Mouse (Mus musculus): ENCODE measurements around the gene Tshr. TPM values are rescaled to one million over a fixed set of nuclear protein-coding genes. Genes with fewer than 3 reads are reported as not detected.
A peak's percentile ranks its signal among the peaks of the same experiment; 100 is the strongest.
"Not testable (repeated sequence)": the region's sequence is repeated elsewhere in the genome, so short reads cannot be mapped to it uniquely, and the experiment has no call there.

The Tshr gene
- polyA plus RNA-seq, 1 experiment = not detected

DNA sequence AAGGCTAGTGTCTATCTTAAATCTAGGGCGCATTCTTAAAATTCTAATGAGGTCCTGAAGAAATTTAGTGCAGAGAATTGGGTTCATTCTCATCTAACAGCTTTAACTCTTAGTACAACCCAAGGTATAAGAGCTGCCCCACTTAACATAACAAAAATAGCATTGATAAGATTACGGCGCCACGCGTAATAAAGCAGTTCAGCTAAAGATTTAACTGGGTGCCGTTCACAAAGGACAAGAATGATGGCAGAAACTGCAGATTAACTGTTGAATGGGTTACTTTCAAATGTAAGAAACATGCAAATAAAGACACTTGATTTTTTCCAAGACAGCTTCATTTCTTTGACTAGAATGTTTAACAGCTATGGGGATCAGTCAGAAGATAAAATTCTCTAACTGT, 199.0 kb downstream of the Tshr start:
- Histone ChIP-seq H3K4me3 (replicated peaks) (no peak overlapping the region), H3K4me1 (peaks cover 72% of the 10 kb centered on the region), H3K36me3 (replicated peaks; ENCODE audit: low read length) (peaks cover 79% of the 10 kb centered on the region), H3K27me3 (replicated peaks) (no peaks in the 10 kb centered on the region), H3K9me3 (no peaks in the 10 kb centered on the region)
- TF ChIP-seq FLI1 (IDR thresholded peaks at IDR 0.05; ENCODE audit: low read length) (no peak), GATA1 (IDR thresholded peaks at IDR 0.05; ENCODE audit: borderline replicate concordance, low read length) (no peak)

DNA sequence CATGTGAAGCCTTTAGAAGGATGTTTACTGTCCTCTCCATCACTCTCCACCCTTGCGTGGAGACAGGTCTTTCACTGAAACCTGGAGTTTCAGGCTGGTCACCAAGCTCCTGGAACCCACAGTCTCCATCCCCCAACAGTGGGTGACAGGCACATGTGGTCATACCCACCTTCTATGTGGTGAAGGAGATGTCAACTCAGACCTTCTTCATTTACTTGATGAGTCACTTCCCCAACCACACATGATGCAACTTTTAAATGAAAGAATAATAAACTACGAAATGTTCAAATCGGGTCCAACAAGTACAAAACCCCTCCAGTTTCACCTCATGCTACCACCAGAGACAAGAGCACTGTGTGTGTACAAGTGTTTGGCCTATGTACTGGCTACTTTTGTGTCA, 200.8 kb downstream of the Tshr start:
- TF ChIP-seq GATA1 (IDR thresholded peaks at IDR 0.05; ENCODE audit: borderline replicate concordance, low read length) (no peak), FLI1 (IDR thresholded peaks at IDR 0.05; ENCODE audit: low read length) (no peak)
- Histone ChIP-seq H3K4me3 (replicated peaks) (peak overlapping the region; percentile 42), H3K4me1 (peaks cover 65% of the 10 kb centered on the region), H3K27me3 (replicated peaks) (no peaks in the 10 kb centered on the region), H3K36me3 (replicated peaks; ENCODE audit: low read length) (peaks cover 63% of the 10 kb centered on the region), H3K9me3 (no peaks in the 10 kb centered on the region)

DNA sequence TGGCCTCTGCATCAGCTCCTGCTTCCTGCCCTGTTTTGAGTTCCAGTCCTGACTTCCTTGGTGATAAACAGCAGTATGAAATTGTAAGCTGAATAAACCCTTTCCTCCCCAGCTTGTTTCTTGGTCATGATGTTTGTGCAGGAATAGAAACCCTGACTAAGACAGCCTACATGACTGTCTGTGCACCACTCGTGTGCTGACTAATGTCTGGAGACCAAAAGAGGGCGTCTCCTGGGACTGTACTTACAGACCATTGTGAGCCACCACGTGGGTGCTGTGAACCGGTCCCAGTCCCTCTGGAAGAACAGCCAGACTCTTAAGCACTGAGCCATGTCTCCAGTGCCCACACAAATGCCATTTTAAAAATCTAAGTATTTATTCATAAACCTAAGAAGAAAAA, 201.5 kb downstream of the Tshr start:
- Histone ChIP-seq H3K4me1 (peaks cover 62% of the 10 kb centered on the region), H3K36me3 (replicated peaks; ENCODE audit: low read length) (peaks cover 58% of the 10 kb centered on the region)
- not testable (repeated sequence) for H3K27me3 ChIP-seq (replicated peaks)

DNA sequence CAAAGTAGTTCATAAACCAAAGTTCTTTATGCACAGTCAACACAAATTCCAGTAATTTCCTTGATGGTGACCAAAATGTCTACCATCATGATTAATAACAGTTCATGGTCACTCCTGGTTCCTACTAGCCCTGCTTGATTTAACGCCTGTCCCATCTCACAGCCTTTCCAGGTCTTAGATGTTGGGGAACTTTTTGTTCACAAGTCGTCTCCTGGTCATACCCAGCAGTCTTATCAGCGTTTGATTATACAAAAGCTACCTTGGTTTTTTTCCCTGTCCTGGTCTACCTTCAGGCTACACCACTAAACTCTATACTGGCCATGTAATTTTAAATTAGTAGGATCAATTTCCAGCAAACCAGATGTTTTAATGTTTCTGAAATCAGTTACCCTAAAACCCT, 202.7 kb downstream of the Tshr start:
- H3K9me3 ChIP-seq = no peaks in the 10 kb centered on the region
- H3K4me1 ChIP-seq = peaks cover 61% of the 10 kb centered on the region
- TF ChIP-seq GATA1 (IDR thresholded peaks at IDR 0.05; ENCODE audit: borderline replicate concordance, low read length) (no peak), FLI1 (IDR thresholded peaks at IDR 0.05; ENCODE audit: low read length) (no peak)

More for the DNA sequence above, 201.5 kb downstream of the Tshr start:
- H3K4me3 ChIP-seq (replicated peaks) = peak overlapping the region; percentile 65
- not testable (repeated sequence) for H3K9me3 ChIP-seq

DNA sequence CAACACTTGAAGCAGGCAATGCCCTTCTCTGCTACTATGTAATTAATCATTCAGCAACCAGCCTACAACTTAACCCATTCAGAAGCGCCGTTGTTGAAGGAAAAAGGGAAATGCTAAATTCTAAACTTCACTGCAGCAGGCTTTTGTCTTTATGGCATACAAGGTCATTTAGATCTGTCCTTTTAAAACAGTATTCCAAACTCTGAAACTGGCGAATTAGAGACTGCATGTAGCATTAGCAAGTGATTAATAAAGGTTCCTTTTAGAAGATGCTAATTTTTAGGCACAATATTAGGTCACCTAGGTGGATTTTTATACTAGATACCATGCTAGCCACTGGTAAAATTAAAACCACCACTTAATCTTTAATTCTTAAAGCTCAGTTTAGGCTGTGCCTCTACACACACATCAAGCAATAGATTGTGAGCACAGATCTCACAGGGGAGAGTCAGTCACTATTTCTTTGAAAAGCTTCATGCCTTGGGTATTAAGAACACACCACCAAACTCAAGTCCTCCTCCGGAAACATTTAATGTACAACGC, 203.2 kb downstream of the Tshr start:
- no peaks in the 10 kb centered on the region for H3K27me3 ChIP-seq (replicated peaks)
- H3K4me1 ChIP-seq = peaks cover 58% of the 10 kb centered on the region
- H3K9me3 ChIP-seq = no peaks in the 10 kb centered on the region
- peak overlapping the region; percentile 97 for H3K4me3 ChIP-seq (replicated peaks)
- H3K36me3 ChIP-seq (replicated peaks; ENCODE audit: low read length) = peaks cover 41% of the 10 kb centered on the region
- TF ChIP-seq GATA1 (IDR thresholded peaks at IDR 0.05; ENCODE audit: borderline replicate concordance, low read length) = no peak
- TF ChIP-seq FLI1 (IDR thresholded peaks at IDR 0.05; ENCODE audit: low read length) = no peak

More for the DNA sequence above, 202.7 kb downstream of the Tshr start:
- H3K27me3 ChIP-seq (replicated peaks) = no peaks in the 10 kb centered on the region
- peaks cover 46% of the 10 kb centered on the region for H3K36me3 ChIP-seq (replicated peaks; ENCODE audit: low read length)
- peak overlapping the region; percentile 97 for H3K4me3 ChIP-seq (replicated peaks)

DNA sequence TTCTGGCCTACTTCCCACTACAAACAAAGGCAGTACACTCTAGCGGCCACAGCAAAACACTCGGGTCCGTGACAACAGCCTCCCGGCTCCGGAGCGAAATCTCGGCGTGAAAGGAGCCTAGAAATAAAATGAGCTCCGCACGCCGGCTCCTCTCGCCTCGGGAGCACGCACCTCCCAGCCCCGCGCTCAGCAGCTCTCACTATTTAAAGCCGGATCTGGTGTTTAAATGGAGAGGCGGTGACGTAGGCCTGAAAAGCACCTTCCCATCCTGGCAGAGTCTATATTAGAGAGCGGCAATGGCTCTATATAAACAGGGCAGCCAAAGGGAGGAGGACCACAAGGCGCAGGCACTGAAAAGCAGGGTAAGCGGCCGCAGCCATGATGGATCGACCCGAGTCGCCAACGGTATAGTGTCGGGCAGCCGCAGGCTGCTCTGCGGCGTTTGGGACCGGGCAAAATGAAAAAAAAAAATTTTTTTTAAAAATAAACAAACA, 203.9 kb downstream of the Tshr start:
- Histone ChIP-seq H3K36me3 (replicated peaks; ENCODE audit: low read length) (peaks cover 35% of the 10 kb centered on the region), H3K4me3 (replicated peaks) (peak overlapping the region; percentile 97), H3K27me3 (replicated peaks) (no peaks in the 10 kb centered on the region), H3K4me1 (peaks cover 52% of the 10 kb centered on the region), H3K9me3 (no peaks in the 10 kb centered on the region)
- TF ChIP-seq GATA1 (IDR thresholded peaks at IDR 0.05; ENCODE audit: borderline replicate concordance, low read length) (no peak), FLI1 (IDR thresholded peaks at IDR 0.05; ENCODE audit: low read length) (no peak)

DNA sequence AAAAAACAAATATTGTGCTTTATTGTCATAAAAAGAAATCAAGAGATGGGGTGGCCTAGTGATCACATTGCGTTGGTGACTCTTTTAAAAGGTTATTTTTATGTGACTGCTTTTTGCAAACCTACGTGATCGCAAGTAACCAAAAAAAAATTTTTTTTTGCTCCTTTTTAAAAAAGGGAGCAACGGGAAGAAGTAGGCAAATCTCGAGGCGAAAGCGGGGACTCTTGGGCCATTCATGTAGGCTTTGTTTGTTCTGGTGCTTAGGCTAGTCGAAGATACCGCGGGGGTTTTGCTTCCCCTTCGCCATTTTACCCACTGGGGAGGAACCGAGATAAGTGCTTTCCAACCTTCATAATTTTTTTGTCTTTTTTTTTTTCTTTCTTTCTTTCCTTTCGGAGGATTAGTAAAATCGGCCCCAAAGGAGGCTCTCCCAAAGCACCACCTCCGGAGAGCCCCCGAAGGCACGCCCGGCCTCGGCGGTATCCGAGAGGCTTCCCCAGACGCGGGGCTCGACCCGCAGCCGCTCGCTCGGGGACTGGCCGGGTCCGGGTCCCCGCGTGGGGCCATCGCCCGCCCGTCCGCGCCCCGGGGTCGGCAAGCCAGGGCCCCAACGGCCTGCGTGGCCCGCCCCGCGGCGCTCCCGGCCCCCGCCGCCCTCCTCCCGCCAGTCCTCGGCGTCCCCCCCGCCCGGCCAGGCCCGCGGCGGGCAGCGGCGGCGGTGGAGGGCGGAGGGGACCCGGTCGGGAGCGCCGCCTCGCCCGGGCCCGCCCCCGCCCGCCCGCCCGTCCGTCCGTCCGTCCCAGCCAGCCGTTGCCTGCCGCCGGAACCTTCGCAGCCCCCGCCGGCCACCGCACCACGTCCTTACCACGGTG, 204.5 kb downstream of the Tshr start:
- peaks cover 45% of the 10 kb centered on the region for H3K4me1 ChIP-seq
- no peaks in the 10 kb centered on the region for H3K27me3 ChIP-seq (replicated peaks)
- peak overlapping the region; percentile 97 for H3K4me3 ChIP-seq (replicated peaks)
- peaks cover 28% of the 10 kb centered on the region for H3K36me3 ChIP-seq (replicated peaks; ENCODE audit: low read length)
- no peaks in the 10 kb centered on the region for H3K9me3 ChIP-seq
- TF ChIP-seq GATA1 (IDR thresholded peaks at IDR 0.05; ENCODE audit: borderline replicate concordance, low read length) (no peak), FLI1 (IDR thresholded peaks at IDR 0.05; ENCODE audit: low read length) (no peak)

DNA sequence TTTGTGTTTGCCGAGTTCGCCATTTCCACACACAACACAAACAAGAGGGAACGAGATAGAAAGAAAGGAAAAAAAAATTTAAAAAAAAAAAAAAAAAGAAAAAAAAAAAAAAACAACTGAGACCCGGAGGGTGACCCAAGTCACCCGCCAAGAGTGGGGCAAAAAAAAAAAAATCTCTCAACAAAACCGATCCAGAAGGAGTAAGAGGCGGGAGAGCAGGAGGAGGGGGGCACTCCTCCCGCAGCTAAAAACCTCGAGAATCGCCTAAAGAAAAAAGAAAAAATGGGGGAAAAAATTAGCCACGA, 205.1 kb downstream of the Tshr start:
- Histone ChIP-seq H3K4me1 (peaks cover 39% of the 10 kb centered on the region), H3K9me3 (no peaks in the 10 kb centered on the region), H3K36me3 (replicated peaks; ENCODE audit: low read length) (peaks cover 22% of the 10 kb centered on the region), H3K27me3 (replicated peaks) (no peaks in the 10 kb centered on the region), H3K4me3 (replicated peaks) (peak overlapping the region; percentile 97)
- TF ChIP-seq FLI1 (IDR thresholded peaks at IDR 0.05; ENCODE audit: low read length) = no peak
- no peak for TF ChIP-seq GATA1 (IDR thresholded peaks at IDR 0.05; ENCODE audit: borderline replicate concordance, low read length)

DNA sequence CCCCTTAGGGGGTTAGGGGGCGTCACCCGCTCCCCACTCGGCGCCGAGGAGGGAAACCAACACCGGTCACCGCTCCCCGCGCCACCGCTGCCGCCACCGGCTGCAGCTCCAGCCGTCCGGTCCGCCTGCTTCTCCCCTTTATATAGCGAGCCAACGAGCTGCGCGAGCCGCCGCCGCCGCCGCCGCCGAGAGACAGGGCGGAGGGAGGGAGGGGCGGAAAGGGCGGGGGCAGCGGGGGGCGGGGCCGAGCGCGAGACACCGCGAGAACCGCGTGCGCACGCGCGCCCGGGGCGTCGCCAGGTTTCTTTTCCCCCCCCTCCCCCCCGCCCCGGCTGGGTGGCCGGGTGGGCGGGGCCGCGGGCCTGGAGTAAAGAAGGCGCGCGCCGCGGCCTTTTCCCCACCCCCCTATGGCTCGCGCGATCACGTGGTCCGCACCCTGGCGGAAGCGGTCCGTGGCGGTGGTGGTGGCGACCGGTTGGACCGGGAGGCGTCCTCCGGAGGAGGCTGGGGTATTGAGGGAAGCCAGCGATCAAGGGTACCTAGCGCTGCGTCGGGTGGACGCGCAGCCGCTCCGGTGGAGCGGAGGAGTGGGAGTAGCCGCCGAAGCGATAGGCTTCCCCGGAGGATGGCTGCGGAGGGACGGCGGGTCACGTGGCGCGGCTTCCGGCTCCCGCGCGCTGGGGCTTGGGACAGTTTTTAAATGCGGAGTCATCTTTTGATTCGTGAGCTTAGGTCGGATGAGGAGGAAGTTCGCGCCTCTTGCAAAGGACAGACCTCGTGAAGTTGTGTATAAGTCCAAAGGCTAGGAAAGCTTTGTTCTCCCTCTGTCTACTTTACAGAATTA, 205.7 kb downstream of the Tshr start, which contains the start of gene Gtf2a1:
Gene Gtf2a1, minus strand, starts transcription at position 641 of the 844 bp plus-strand sequence.
- H3K4me3 ChIP-seq (replicated peaks) = peak within 1 kb of the TSS; percentile 97
- H3K36me3 ChIP-seq (replicated peaks; ENCODE audit: low read length) = peaks cover 16% of the 10 kb centered on the region
- TF ChIP-seq FLI1 (IDR thresholded peaks at IDR 0.05; ENCODE audit: low read length) (no peak), GATA1 (IDR thresholded peaks at IDR 0.05; ENCODE audit: borderline replicate concordance, low read length) (no peak)
- H3K9me3 ChIP-seq = no peaks in the 10 kb centered on the region
- no peaks in the 10 kb centered on the region for H3K27me3 ChIP-seq (replicated peaks)
- H3K4me1 ChIP-seq = peaks cover 34% of the 10 kb centered on the region
